Mouse (Mus musculus) E14TG2a.4 (cell line): ENCODE data around the gene Agap2.

Experiments
- CTCF ChIP-seq: conservative IDR thresholded peaks from 2 replicates; pipeline ENCODE4 v1.5.1; 2014; ENCODE audit warnings: low read length
- NANOG ChIP-seq: IDR thresholded peaks from 2 replicates; pipeline ENCODE4 v1.6.1; 2014; ENCODE audit warnings: borderline replicate concordance, low read length, mixed read lengths
- POU5F1 ChIP-seq: IDR thresholded peaks from 2 replicates; pipeline ENCODE4 v1.6.1; 2014; ENCODE audit warnings: low read length, borderline replicate concordance

DNA sequence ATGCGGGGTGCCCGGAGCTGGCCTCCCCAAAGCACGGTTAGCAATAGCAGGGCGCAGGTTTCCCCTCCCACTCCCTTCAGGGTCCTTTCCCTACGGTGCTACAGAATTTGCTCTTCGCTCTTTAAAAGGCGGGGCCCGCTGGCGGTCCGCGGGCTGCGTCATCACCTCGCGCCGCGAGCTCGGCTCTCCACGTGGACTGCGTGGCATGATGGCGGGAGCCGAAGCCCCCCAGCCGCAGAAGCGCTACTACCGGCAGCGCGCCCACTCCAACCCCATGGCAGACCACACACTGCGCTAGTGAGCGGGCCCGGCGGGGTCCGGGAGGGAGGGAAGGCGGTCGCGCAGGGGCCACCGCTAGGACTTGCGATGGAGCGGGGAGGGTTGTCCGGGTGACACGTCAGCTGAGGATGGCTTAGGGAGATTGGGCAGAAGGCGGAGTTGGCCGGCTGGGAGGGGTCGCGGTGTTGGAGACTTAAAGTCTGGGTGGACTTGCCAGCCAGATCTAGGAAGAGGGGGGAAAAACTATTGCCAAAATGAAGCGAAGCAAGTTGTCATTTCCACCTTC lies 33.2 kb upstream of the Agap2 start:
- no peak for TF ChIP-seq CTCF
- no peak for TF ChIP-seq POU5F1
- TF ChIP-seq NANOG, result no peak
